Mouse (Mus musculus) gonadal fat pad, adult 2 months (tissue): ENCODE measurements around the gene Syt2. TPM values are rescaled to one million over a fixed set of nuclear protein-coding genes. Genes with fewer than 3 reads are reported as not detected.

Experiments used
- DNase-seq: peaks from one replicate; pipeline ENCODE4 v3.0.0-alpha.2; 2012; ENCODE audit warnings: low read depth
- polyA plus RNA-seq: library from polyadenylated mRNA; depleted of rRNA; stranded (reverse); fragments of >200 nt; gene quantifications from 2 replicates; pipeline ENCODE4 v1.2.3, GENCODE M21; 2012

The Syt2 gene
- polyA plus RNA-seq, 1 experiment: 1.5 TPM

DNA sequence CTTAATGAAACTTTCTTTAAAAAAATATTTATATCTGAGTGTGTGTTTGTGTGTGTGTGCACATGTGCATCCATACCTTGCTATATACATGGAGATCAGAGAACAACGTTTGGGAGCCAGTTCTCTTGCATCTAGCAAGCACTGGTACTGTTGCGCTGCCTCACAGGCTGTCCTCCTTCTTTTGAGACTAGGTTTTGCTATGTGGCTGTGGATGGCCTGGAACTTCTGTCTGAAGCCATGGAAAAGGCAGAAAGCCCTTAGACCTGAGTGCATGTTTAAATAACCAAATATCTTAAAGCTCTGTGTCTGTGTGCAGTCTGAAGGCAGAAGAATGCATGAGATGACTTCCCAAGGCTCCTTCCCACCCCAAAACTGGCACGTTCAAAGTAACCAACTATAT is 126.3 kb downstream of the Syt2 start:
- no peak for DNase-seq

GRCm38 (mm10) chr1:134773256-134773655 is 126.8 kb downstream of the Syt2 start:
- no peak for DNase-seq

DNA sequence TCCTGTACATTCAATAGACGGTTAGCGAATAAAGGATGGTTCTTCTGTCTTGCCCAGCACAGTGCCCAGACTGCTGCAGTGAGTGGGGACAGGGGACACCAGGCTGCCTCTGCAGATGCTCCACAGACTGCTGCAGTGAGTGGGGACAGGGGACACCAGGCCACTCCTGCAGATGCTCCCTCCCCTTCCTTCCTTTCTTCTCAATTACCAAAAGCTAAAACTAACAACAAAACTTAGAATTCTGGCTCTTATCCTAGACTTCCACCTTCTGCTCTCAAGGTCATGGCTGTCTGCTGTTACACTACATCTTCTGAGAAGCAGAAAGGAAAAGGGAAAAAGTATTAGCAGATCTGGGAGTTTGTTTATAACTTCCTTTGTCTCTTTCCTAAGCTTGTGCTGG is 127.8 kb downstream of the Syt2 start:
- no peak for DNase-seq

- no peak for DNase-seq
Observed at GRCm38 (mm10) chr1:134774728-134775287, 128.3 kb downstream of the Syt2 start.

DNA sequence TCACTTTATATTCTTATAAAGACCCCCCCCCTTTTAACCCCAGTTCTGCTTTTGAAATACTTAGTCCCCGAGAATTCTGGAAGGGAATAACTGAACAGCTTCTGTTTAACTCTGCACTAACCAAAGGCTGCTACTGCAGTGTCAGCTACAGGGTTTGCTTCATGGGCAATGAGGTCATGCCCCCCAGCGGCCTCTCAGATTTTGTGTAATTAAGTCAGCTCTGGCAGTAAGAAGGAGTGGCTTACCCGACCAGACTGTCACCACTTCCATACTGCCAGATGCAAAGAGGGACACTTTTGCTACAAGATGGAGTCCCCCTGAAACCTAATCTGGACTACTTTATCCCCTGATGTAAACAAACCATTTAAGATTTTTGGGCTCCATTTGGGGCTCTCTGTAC is 129.2 kb downstream of the Syt2 start:
- DNase-seq: no peak

DNA sequence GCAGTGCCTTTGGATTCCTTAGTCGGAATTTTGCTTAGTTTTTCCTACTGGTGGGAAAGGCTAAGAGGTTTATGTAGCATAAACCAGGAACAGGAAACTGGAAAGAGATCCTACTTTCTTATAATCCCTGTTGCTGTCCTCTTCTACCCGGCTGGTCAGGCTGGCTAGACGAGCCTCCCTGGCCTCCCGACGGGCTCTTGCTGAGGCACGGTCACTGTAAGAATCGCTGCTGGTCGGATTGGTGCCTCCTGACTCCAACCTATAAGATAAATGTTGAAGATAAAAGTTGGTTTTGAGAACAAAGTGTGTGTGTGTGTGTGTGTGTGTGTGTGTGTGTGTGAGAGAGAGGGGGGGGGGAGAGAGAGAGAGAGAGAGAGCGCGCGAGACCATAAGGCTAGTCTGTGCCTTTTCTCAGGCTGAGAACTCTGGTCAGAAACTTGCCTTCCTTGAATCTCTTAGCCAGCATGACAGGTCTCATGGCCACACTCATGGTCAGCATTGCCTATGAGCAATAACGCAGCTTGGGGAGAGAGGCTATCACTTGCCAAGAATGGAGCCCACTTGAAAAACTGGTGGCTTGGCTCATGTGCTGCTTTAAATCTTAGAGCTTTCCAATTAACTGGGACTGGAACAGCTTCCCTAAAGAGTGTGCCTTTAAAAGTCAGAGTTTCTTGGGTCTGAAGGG is 130.9 kb downstream of the Syt2 start:
- no peak for DNase-seq

DNA sequence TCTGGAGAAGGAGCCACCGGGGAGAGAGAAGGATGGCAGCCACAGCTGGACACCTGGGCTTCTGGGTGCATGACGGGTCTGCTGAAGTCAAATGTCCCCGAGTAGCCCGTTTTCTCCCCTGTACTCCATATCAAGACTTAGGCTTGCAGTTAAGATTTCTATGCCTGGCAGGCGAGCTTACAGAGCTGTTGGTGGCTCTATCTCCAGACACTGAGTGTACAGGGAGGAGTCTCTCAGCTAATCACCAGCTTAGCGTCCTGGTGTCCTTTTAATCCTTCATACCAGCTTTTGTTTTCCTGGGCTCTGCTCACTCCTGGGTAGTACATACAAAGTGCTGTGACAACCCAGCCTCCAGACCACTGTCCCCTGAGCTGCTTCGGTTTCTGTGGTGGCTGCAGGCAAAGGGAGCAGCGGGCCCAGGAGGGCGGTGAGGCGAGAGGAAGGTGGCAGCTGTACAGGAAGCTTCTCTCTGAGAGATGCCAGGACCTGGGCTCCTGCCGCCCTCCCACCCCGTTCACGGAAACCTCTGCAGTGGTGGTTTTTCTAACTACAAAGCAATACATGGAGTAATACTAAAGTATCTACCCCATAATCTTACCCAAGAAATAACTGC is 131.6 kb downstream of the Syt2 start:
- DNase-seq: no peak

DNA sequence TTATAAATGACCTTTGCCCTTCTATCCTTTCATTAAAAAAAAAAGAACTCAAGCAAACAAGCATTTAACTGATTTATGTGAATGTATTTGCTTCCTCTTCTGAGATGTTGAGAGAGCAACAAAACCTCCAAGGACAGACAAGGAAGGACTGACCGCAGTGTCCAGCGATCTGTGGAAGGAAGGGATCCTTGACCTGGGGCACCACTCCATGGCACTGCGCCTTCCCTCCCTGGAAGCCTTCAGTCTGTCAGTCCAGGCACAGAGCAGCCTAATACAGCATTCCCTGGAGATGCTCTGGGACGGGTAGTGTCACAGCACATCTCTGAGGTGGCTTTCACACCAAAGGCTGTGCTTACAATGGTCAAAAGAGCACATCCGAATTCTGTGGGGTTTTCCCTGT is 136.3 kb downstream of the Syt2 start:
- no peak for DNase-seq

DNA sequence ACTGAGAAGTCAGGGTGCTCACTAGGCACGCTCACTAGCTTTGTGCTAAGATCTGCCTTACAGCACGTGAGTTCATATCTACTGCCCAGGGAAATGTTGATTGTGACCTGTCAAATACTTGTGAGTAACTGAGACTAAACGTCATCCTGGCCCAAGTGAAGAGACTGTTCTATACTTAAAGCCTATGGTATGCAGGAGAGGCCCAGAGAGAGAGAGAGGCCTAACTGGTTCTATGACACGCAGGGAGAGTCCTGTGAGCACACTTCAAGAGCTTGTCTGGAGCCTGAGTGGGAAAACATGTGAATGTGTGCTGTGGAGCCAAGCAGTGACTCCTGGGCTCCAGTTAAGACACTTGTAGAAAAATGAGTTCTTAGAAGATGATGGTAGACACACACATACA is 137.5 kb downstream of the Syt2 start:
- no peak for DNase-seq

DNA sequence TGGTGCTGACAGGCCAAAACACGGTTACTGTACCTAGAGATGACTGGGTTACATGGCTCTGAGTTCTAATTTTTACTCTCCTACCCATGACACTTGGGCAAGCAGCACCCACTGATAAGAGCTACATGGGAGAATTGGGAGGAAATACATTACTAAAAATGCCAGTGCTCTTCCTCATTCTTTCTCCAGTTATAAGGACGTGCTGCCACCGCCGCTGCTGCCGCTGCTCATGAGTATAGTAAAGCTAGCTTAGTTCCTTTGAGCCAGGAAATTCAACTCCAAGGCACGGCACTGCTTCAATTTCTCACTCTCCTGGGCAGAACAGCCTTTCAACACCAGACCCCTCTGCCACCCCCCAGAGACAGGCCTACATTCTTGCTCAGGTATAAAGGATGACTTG is 138.0 kb downstream of the Syt2 start:
- DNase-seq: no peak

DNA sequence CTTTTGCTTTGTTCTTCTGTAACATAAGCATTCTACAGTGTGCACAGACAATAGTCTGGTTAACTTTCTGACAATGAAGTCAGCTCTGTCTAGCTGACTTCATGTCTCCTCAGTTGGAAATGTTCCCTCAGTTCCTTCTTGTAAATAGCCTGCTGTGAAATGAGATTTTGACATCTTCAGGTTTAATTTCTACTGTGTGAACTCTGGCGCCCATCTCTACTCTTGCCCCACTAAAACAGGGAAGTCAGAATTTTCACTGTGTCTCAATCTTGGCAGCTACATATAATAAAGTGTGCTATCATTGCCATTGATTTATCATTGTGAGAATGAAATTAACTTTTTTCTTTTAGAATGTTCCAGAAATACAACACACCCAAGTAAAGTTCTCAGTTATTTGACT is 138.4 kb downstream of the Syt2 start:
- DNase-seq: no peak

GRCm38 (mm10) chr1:134788096-134788495 is 141.6 kb downstream of the Syt2 start:
- DNase-seq: no peak

GRCm38 (mm10) chr1:134790716-134791439 is 144.4 kb downstream of the Syt2 start:
- DNase-seq: no peak

DNA sequence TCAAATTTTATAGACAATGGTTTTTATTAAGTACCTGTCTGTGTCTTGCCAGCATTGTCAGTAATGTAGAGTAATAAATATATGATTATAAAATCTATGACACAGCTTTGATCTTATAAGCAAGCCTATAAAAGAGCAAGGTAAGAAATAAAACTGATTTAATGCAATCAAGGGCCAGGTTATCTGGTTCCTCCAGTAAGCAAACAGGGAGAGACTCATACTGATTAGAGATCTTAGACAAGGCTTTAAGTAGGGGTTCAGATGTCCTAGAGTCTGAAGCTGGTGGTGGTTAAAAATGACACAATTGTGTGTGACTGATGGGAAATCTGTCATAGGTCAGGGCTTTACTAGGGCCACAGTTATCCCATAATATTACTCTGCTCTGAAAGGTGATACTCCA is 145.0 kb downstream of the Syt2 start:
- no peak for DNase-seq

DNA sequence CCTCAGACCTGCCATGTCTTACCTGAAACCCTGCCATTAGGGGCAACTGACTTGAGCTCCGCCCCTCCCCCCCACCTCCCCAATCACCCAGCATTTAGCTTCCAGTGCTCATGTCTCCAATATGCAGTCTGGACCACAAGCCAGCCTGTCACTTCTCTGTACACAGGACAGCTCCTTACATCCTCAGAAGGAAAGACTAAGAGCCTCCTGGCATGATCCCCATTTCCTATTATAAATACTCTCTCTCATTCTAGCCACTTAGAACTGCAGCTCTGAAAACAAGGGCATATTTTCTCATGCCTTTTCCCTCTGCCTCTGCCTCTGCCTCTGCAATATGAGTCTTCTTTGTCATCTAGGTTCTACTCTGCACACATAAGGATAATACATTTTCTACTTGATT is 149.6 kb downstream of the Syt2 start:
- DNase-seq: no peak

- no peak for DNase-seq
Observed at GRCm38 (mm10) chr1:134796536-134796935, 150.1 kb downstream of the Syt2 start.

DNA sequence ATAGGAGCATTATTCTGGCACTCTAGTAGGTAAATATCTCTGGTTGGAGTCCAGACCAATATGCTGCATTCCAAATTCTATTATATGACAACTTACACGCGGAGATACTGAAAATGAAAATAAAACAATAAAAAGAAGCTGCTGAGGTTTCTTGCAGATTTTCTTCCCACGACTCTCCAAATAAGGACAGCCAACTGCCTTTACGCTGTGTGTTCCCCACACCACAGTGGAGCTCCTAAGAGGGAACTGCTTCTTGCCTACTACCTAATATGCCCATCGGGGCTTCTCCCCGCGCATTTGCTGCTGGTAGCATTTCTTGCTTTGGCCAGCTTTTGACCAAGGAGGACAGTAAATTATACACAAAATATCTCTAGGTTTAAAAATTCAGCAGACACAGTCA is 155.3 kb downstream of the Syt2 start:
- no peak for DNase-seq

DNA sequence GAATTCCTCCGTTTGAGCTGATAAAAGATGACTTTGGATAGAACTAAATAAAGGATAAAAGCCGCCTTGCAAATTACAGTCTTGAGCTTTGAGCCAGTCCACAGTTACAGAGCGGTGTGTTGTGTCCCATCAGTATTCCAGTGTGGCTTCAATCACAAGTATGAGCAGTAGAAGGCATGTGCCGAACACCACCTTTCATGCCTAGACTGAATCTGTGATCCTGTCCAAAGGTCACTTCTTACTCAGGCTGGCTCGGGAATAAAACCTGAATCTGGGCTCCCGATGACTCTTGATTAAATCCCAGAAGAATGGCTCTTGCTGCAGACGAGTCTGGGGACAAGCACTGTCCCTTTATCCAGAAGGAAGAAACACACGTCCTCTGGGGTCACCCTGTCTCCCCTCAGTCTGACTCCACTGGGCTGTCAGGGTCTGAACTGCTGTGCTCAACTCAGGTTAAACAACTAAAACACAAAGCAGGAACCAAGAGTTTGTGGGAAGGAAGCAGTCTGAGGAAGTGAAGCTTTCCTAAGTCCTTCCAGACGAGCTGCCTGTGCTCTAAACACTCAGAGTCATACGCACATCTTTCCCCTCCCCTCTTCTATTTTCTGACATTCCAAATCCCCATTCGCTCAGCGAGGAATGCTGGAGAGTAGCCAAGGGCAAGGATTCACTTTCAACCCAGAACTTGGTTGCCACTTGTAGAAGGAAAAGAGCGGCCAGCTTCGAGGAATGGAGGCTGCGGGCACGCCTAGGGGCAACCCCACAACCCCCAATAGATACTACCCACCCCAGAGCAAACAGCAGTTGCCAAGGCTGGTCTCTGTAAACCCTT is 157.0 kb downstream of the Syt2 start:
- DNase-seq: no peak

DNA sequence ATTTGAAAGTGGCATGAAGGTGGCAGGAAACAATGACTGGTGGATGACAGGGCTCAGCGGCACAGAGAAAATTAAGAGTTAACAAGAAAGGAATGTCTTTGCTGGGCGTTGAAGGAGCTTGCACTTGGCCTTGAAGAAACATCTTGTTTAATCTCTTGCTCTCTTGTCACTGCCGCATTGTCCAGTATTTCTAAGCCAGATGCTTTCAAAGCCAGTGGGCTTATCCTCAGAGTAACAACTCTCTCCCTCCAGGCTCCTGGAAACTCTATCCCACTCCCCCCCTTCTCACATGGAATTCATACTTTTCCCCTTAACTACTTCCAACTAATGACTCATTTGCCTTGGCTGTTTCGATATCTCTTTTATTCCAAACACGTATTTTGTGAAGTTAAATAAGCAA is 157.9 kb downstream of the Syt2 start:
- DNase-seq: no peak

DNA sequence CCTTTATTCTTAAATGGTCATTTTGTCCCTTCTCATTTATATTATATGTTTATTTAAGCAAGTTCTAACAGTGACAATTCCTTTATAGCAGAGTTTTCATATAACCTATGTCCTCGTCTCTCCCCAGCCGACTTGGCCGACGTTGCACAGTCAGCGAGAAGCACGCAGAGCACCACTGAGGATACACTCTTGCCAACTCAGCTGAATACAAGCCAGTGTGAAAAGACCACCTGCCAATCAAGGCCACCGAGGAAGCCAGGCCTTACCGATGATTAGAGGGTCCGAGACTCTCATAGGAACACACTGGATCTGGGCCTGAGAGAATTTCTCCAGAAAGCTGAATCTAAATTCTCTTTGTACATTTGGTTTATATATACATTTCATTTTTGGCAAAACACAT is 159.0 kb downstream of the Syt2 start:
- DNase-seq: no peak
